Mouse (Mus musculus) spleen, postnatal 10 days (tissue): ENCODE measurements around the gene Cwc25.
A peak's percentile ranks its signal among the peaks of the same experiment; 100 is the strongest.
"Not testable (repeated sequence)": the region's sequence is repeated elsewhere in the genome, so short reads cannot be mapped to it uniquely, and the experiment has no call there.

Experiments used
- DNase-seq, 2 experiments: peaks; one replicate each; pipeline ENCODE4 v3.0.0; 2021 to 2022; ENCODE audit warnings: low spot score in 2 of 2

The Cwc25 gene

DNA sequence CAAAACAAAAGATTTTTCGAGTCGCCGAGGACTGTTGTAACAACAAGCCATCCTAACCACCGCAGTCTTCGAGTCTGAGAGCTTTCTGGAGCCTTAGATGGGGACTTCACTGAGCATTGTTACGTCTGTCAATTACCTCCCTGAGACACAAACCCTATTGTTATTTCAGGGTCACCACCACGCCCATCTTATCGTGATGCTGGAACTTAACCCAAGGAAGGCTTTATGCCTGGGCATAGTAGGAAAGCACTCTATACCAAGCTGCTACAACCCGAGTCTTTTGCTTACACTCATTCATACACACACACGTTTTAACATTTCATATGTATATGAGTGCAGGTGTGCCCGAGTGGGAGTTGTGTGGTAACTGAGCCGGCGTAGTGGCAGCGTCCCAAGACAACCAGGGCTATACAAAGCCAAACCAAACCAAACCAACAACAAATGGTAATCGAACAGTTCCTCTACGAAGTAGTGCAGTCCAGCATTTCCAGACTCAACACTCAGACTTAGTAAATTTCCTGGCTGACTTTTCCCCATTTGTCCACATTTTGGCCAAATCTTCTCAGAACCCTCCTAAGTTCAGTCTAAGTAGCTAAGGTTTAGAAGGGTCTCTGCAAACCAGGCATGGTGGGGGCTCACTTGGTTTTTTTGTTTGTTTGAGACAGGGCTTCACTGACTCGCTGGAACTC, 9.6 kb upstream of the Cwc25 start, which contains the start of gene 1700001P01Rik:
Gene 1700001P01Rik (minus strand): TSS at position 111 of the 689 bp plus-strand sequence.
- DNase-seq, result no peak

DNA sequence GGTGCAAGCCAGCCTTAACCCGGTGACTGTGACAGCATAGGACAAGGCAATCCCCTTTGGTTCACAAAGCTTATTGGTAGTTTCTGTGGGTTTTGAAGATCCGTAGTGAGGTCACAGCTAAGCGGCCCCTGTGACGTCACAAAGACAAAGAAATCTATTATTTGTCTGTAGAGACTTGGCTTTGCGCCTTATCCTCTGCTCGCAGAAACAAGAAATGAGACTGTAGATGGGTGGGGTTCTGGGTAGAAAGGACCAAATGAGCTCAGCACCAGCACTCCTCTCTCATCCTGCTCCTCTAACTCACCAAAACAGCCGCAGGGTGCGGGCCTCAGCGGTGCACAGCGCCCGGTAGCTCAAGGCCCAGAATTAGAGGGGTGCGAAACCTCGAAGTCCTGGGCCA, 8.8 kb upstream of the Cwc25 start:
- no peak for DNase-seq

DNA sequence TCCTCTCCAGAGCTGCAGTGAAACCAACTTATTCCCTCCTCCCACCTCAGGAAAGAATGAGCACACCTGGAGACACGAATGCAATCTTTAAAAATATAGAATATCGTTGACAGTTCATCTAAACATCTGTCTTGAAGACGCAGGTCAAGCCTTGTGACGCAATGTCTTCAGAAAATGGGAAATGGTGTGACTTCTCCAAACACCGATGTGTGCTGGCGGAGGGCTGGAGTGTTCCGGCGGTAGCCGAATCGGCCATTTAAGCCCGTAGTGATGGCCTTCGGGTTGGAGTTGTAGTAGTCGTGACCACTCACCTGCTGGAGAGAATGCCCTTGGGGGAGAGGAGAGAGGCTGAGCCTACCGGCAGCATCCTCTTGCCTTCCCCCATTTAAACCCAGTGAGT, 5.1 kb upstream of the Cwc25 start:
- no peak for DNase-seq

DNA sequence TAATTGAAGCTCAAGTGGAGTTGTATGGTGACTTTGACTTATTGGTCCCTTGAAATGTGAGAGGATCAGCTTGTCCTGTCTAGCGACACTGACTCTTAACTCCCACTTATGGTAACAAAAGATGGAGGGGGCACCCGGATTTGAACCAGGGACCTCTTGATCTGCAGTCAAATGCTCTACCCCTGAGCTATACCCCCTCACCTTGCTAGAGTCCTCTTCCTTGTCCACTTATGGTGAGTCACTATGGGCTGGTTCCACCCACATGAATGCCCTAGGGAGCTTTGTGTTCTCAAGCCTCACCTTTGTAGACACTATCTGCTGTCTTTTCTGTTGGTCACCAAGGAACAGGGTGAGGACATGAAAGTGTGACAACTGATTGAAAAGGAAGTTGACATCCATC, 3.3 kb upstream of the Cwc25 start:
- DNase-seq, result no peak

DNA sequence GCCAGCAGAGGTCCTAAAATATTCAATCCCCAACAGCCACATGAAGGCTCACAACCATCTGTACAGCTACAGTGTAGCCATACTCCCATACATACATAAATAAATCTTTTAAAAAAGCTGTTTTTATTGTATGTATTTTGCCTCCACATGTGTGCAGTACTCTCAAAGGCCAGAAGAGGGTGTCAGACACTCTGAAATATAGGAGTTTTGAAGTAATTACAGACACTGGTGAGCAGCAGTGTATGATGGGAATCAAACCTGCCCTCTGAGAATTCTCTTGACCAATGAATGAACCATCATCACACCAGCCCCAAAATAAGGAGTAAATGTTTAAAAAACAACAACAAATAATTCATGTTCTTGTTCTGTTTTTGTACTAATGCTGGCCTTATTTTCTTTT, 4.7 kb downstream of the Cwc25 start:
- no peak for DNase-seq

DNA sequence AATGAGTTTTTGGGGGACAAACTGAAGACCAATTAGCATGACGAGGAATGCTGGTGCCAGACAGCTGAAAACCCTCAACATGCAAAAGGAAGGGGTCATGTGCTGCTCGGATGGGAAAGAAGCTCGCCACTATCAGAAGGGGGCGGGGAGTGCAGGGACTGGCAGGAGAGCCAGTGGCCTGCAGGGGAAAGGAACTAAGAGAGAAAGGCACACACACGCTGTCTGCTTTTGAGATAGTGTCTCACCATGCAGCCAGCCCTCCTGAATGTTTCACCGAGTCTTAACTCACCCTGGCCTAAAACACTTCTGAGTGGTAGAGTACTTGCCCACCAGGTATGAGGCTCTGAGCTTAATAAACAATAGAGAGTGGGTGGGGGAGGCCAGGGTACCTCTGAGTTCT, 7.4 kb downstream of the Cwc25 start:
- no peak for DNase-seq

DNA sequence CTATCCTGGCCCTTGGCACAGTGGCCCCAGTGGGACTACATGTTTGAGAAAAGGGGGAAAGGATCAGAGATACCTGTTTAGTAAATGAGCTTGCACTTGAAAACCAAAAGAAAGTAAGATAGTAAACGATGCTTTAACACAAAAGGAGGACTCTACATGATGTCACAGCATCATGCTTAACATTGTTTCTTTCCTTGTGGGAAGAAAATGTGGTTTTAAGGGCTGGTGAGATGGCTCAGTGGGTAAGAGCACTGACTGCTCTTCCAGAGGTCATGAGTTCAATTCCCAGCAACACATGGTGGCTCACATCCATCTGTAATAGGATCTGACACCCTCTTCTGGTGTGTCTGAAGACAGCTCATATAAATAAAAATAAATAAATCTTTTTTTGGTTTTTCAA, 8.2 kb downstream of the Cwc25 start:
- DNase-seq, result no peak

DNA sequence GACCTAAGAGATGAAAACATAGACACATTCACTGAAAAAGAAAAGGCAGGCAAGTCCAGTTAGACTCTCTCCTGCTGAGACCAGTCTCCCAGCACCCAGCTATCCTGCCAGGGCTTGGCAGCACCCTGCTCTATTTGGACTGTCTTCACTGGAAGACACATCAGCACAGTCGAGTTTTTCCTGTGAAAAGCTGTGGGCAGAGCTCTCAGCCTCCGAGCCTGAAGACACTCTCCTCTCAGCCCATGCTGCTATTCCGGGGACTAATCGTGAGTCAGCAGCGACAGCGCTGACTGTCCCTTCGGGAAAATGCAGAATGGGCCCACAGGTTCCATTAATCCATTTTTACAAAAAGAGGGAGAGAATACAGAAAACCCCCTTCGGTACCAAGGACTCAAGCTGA, 13.1 kb downstream of the Cwc25 start:
- DNase-seq, result no peak

DNA sequence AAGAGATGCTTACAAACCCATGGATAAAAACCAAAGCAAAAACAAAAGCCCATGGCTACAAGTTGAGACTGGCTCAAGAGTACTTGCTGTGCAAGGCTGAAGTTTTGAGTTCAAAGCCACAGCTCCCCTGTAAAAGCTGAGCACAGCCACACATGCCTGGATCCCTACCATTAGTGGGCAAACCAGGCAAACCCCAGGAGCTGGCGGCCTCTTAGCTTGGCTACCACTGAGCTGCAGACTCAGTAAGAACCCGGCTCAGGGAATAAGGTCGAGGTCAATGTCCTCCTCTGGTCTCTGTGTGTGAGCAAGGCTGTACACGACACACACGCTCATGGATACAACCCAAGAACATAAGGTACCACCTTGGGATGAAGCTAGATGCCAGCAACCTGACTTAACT, 17.9 kb downstream of the Cwc25 start:
- no peak for DNase-seq

DNA sequence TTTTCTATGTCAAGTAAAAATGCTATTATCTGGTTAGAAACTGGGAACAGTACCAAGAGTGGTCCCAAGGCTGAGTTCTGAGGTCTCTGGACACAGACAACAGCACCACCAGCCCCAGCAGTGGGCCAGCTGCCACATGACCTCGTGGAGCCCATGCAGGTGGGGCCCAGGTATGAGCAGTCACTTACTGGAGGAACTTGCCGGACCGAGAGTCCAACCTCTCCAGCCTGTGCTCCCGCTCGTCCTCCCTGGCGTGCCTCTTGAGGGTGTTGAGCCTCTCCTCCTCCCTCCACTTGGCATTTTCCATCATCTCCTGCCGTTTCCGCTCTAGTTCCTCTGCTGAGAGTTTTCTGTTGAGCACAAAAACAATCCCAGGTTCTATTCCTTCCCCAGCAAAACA, 18.6 kb downstream of the Cwc25 start:
- DNase-seq, result no peak

DNA sequence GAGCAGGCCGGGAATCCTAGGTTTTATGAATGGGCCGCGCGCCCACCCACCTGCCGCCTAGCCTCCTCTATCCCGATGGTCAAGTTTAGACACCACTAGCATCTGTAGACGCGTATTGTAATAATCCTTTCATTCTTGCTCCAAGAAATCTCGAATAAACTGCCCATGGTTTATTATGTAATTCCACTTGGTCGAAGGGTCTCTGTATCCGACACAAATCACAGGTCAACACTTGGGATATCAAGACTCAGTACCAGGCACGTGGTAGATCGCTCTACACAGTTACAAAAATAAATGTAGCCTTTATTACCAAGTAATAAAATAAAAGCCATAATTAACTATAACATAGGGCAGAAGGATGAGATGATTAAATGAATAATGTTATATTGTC, 21.0 kb downstream of the Cwc25 start:
- DNase-seq, result no peak

DNA sequence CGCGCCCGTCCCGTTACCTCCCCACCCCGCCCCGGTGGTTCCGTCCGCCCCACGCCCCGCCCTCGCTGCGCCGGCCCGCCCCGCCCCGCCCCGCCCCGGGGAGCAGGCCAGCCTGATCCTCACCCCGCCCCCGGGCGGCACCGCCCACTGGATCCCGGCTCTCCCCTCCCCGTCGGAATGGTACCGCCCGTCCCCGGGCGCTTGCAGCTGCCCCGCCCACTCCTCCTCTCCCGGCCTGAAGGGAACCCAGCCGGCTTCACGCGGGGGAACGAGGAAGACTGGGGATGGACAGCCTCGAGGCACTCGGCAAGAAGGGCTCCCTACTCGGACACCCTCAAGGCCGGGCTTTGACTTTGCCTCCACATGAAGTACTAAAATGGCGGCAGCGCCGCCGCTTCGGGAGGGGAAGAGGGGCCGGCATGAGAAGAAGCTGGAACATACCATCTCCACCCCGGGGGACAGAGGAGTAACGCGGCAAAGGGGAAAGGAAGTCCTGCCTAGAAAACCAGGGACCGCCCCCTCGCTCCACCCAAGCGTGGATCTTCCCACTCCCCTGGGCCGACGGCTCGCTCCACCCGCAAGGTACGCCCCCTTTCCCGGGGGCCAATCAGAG, 21.5 kb downstream of the Cwc25 start:
- peak; percentile 98 to 99 for DNase-seq

DNA sequence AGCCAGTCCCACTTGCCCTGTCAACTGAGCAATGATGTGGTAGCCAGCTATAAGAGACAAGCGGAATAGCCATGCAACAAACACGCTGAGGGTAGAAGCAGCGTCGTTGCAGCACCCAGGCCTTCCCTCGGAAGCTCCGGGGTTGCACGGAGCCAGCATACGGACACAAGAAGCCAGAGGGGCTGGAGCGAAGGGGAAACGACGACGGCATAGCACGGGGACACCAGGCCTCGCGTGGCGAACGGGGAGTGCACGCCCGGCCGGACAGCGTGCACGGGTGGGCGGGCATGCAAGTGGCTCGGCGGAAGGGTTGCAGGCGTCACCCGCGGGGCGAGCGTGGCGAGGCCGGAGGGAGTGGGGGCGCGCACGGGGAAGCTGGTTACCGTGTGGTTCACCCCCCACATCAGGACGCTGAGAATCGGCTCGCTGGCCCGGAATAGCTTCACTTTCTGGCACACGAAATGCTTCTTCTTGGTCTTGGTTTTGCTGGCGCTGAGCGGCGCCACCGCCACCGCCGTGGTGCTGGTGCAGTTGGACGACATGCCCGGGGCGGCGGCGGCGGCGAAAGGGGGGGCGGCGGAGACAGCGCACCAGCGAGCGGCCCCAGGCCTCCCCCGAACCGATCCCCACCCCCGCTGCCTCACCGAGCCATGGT, 22.2 kb downstream of the Cwc25 start, which contains the start of gene Pip4k2b:
Gene Pip4k2b (minus strand): TSS at position 642 of the 655 bp plus-strand sequence.
- DNase-seq, result peak in 1 of 2 experiments; percentile 75

DNA sequence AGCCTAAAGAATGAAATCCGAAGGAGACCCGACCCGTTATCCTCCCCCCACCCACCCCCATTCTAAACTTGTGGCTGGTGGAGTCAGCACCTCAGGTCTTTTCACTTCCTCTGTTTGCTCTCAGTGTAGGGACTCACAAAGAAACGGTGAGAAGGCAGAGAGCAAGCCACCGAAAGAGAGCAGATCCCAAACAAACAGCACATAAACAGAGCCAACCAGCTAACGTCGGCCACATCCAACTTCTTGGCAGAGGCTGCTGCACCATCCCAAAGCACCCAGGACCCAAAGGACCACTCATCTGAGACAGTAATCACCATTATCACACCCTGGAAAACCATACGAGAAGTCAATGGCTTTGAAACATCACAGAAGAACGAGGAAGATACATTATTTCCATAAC, 22.9 kb downstream of the Cwc25 start:
- DNase-seq, result no peak

DNA sequence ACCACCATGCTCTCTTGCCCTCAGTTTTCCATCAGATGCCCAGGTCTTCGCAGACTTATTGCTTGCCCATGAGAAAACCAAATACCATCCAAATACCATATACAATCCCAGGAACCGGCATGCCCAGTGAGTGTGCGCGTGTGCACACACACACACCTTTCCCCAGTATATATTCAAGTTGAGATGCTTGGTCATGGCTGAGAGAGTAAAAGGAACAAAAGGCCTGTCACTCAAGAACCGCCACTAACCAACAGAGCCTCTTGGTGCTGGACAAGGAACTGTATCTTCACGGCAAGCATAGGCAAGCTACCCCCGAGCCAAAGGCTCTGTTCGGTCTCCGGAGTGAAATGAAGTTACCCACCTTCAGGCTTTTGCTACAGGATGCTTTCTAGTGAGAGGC, 23.8 kb downstream of the Cwc25 start:
- DNase-seq, result no peak

DNA sequence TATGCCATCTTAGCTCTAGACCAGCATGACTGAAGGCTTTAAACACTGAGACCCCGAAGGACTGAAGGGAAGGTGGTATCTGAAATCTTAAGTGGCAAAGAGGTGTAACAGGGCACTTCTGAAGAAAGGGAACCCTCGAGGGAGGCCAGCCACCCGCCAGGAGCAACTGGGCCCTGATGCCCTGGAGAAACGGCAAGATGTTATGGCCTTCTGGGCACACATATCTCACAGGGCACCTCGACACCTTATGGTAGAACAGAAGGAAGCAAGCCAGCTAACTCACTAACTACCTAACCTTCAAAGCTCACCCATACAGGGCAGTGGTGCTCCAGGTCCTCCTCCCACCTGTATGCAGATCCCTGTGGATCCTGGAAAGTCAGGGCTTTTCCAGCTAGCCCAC, 24.2 kb downstream of the Cwc25 start:
- no peak for DNase-seq

DNA sequence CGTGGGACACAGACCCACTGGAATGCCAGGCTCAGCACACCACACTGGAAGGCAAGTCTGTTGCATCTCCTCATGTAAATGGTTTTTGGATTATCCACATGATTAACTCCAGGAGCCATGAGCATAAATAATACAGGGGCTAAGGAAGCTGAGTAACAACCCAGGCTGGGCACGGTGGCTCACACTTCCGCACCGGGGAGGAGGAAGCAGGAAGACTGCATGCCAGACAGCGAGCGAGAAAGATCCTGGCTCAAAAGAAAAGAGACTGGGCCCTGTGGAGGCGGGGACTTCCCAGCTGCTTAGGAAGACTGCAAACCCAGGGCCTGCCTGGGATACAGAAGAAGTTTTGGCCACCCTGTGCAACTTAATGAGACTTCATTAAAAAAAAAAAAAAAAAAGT, 26.2 kb downstream of the Cwc25 start:
- DNase-seq, result no peak

DNA sequence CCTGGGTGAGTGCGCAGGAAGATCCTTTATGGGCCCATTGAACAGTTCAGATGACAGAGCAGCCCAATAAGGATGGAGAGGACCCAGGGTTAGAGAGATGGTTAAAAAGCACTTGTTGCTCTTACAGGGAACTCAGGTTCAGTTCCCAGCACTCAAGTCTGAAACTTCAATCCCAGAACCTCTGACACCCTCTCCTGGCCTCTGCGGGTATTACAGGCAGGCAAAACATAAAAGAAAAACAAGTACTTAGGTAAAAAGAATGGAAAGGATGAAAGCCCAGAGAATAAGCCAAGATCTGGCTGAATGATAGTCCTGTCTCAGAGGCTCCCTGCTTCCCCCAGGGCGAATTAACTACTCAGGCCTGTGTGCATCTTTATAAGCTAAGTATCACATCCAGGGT, 27.2 kb downstream of the Cwc25 start:
- peak in 1 of 2 experiments; percentile 48 for DNase-seq

DNA sequence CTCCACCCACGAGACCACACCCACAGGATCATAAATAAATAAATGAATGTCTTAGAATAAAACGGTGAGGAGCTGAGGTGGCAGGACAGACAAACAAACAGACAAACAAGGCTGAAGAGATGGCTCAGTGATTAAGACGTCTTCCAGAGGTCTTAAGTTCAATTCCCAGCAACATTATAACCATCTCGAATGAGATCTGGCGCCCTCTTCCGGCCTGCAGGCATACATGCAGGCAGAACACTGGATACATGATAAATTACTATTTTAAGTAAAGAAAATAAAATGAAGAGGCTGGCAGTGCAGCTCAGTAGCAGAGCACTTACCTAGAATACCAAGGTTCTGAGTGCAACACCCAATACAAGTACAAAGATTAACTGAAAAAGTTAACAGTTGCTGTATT, 27.7 kb downstream of the Cwc25 start:
- peak in 1 of 2 experiments; percentile 61 for DNase-seq

DNA sequence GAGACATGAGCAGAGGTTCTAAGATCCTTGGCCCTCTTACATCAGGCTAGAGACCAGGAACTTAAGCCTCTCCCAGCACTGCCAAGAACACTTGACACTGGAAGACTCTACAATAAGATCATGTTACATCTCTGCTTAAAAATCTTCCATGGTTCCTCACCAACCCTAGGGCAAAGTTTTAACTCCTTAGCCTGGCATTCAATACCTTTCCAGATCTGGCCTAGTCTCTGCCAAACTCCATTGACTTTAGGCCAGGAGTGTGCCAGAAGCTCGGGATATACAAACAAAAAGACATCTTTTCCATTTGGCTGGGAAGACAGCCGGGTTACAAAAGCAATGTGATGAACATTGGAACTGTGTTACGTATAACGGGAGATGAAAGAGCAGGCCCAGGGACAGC, 28.8 kb downstream of the Cwc25 start:
- DNase-seq, result no peak

DNA sequence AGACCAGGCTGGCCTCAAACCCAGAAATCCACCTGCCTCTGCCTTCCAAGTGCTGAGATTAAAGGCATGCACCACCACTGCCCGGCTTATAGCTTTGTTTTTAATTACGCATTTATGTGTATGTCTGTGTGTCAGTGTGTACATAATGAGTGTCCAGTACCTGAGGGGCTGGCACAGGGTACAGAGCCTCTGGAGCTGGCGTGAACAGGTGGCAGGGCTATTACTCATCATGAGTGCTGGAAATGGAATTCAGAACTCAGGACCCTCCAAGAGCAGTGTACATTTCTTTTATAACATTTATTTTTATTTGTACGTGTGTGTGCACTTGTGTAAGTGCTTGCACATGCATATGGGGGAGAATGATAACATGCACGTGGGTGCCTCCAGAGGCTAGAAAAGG, 29.7 kb downstream of the Cwc25 start:
- no peak for DNase-seq

DNA sequence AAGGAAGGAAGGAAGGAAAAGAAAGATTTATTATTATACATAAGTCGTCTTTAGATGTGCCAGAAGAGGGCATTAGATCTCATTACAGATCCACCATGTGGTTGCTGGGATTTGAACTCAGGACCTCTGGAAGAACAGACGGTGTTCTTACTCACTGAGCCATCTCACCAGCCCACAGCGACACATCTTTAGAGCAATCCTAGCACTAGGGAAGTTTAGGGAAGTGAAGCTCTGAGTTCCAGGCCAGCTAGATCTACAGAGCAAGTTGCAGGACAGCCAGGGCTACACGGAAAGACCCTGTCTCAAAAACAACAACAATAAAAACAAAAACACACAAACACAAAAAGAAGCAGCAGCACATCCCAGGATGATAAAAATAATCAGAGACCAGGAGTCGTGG, 31.5 kb downstream of the Cwc25 start:
- DNase-seq, result not testable (repeated sequence)

DNA sequence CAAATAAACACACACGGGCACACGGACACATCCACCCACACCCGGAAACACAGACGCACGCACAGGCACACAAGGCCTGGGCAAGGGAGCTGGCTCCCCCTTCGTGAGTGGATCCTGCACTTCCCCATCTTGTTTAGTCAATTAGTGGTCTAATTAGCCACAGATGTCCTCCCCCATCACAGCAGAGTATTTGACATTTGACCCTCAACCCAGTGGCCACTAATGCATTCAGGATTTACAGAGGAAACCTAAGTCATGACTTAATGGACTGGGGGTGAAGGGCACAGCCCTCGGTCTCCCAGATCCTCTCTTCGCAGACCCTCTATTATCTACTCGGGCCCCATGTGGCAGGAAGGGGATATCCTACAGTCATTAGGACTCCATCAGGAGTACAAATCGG, 32.7 kb downstream of the Cwc25 start:
- no peak for DNase-seq
